Mouse (Mus musculus) limb, embryonic 13.5 days (tissue): ENCODE results near the gene D630039A03Rik. TPM values are rescaled to one million over a fixed set of nuclear protein-coding genes. Genes with fewer than 3 reads are reported as not detected.

ENCODE experiments used
- ATAC-seq: fragments of 200-750 bp; cut with Nextera tagmentation; 2 replicates; pipeline ENCODE4 v1.8.0; 2017; ENCODE audit warnings: low read depth, moderate number of reproducible peaks, moderate TSS enrichment; ENCODE audit not compliant: low FRiP score
- H3K27ac ChIP-seq: fragments of 300-500 bp; sonication (generic); 2 replicates; pipeline ENCODE4 v1.5.1; 2015; ENCODE audit warnings: inconsistent platforms, mild to moderate bottlenecking, moderate library complexity
- H3K27me3 ChIP-seq: fragments of 300-500 bp; sonication (generic); 2 replicates; pipeline ENCODE4 v1.6.1; 2015; ENCODE audit warnings: mild to moderate bottlenecking, inconsistent platforms
- H3K36me3 ChIP-seq: fragments of 300-500 bp; sonication (generic); 2 replicates; pipeline ENCODE4 v1.6.1; 2015; ENCODE audit warnings: inconsistent platforms, mild to moderate bottlenecking, moderate library complexity
- H3K4me1 ChIP-seq: fragments of 300-500 bp; sonication (generic); 2 replicates; pipeline ENCODE4 v1.6.1; 2015; ENCODE audit warnings: inconsistent platforms
- H3K4me2 ChIP-seq: fragments of 300-500 bp; sonication (generic); replicated peaks from 2 replicates; pipeline ENCODE4 v1.6.1; 2015; ENCODE audit warnings: inconsistent platforms, mild to moderate bottlenecking, moderate library complexity
- H3K4me3 ChIP-seq: fragments of 300-500 bp; sonication (generic); 2 replicates; pipeline ENCODE4 v1.5.1; 2015; ENCODE audit warnings: moderate library complexity, mild to moderate bottlenecking, inconsistent platforms
- H3K9ac ChIP-seq: fragments of 300-500 bp; sonication (generic); 2 replicates; pipeline ENCODE4 v1.6.1; 2015; ENCODE audit warnings: mild to moderate bottlenecking, inconsistent platforms
- H3K9me3 ChIP-seq: fragments of 300-500 bp; sonication (generic); 2 replicates; pipeline ENCODE4 v1.6.1; 2016; ENCODE audit warnings: inconsistent platforms
- WGBS: fragments of 180-500 bp; shearing (Covaris S2); methylation state at CpG from one replicate; pipeline ENCODE4 v1.1.7; 2015; 5-methylcytosine and 5-hydroxymethylcytosine counted together
- polyA plus RNA-seq: library from polyadenylated mRNA; unstranded; fragments of >200 nt; fragmentation: Nextera tagmentation; extraction: Ambion mirVana; gene quantifications from 2 replicates; pipeline ENCODE4 v1.2.1, GENCODE M21; 2015

The D630039A03Rik gene
- polyA plus RNA-seq = 0.34 and 0.42 TPM in 2 replicates

- ATAC-seq = no peak
- peak within 1 kb of the TSS; percentile 49 for H3K4me2 ChIP-seq
- WGBS = 8% methylated on average over 9 of the region's 9 CpGs
- H3K36me3 ChIP-seq = no peaks in the 10 kb centered on the region
- peaks cover 4% of the 10 kb centered on the region; the same call in 1 of the 2 replicates for H3K9me3 ChIP-seq
- peaks cover 47% of the 10 kb centered on the region for H3K4me1 ChIP-seq
- no peak within 1 kb of the TSS for H3K27ac ChIP-seq
- no peak within 1 kb of the TSS; the same call in 1 of the 2 replicates for H3K9ac ChIP-seq
- H3K4me3 ChIP-seq = peak within 1 kb of the TSS; percentile 5; the same call in 1 of the 2 replicates
- H3K27me3 ChIP-seq = peaks cover 6% of the 10 kb centered on the region; the same call in 1 of the 2 replicates
Observed at GRCm38 (mm10) chr4:57916201-57916661, at the start of gene D630039A03Rik. Gene D630039A03Rik (minus strand): TSS chr4:57916297.

GRCm38 (mm10) chr4:57965516-57965915 is 49.4 kb upstream of the D630039A03Rik start:
- ATAC-seq = no peak
- H3K4me3 ChIP-seq = no peak overlapping the region
- 91% methylated on average over 4 of the region's 4 CpGs for WGBS
- no peaks in the 10 kb centered on the region for H3K27me3 ChIP-seq
- no peaks in the 10 kb centered on the region for H3K9me3 ChIP-seq
- no peaks in the 10 kb centered on the region for H3K36me3 ChIP-seq
- no peak overlapping the region for H3K4me2 ChIP-seq
- H3K4me1 ChIP-seq = no peaks in the 10 kb centered on the region
- no peak overlapping the region for H3K27ac ChIP-seq
- H3K9ac ChIP-seq = no peak overlapping the region

- no peak for ATAC-seq
- no peak overlapping the region for H3K9ac ChIP-seq
- H3K9me3 ChIP-seq = no peaks in the 10 kb centered on the region
- H3K27ac ChIP-seq = no peak overlapping the region
- no peaks in the 10 kb centered on the region for H3K27me3 ChIP-seq
- no peaks in the 10 kb centered on the region for H3K36me3 ChIP-seq
- no peak overlapping the region for H3K4me3 ChIP-seq
- no peaks in the 10 kb centered on the region for H3K4me1 ChIP-seq
- WGBS = 71% methylated on average over 1 of the region's 1 CpGs
- no peak overlapping the region for H3K4me2 ChIP-seq
Observed at GRCm38 (mm10) chr4:57964143-57964542, 48.0 kb upstream of the D630039A03Rik start.

GRCm38 (mm10) chr4:57959056-57959455 is 43.0 kb upstream of the D630039A03Rik start:
- no peak for ATAC-seq
- H3K36me3 ChIP-seq = no peaks in the 10 kb centered on the region
- no peak overlapping the region for H3K27ac ChIP-seq
- H3K4me2 ChIP-seq = no peak overlapping the region
- H3K4me3 ChIP-seq = no peak overlapping the region
- no peaks in the 10 kb centered on the region for H3K9me3 ChIP-seq
- no peaks in the 10 kb centered on the region for H3K27me3 ChIP-seq
- peaks cover 27% of the 10 kb centered on the region for H3K4me1 ChIP-seq
- WGBS = 79% methylated on average over 8 of the region's 8 CpGs
- H3K9ac ChIP-seq = no peak overlapping the region

GRCm38 (mm10) chr4:57958098-57958497 is 42.0 kb upstream of the D630039A03Rik start:
- no peak overlapping the region for H3K27ac ChIP-seq
- H3K4me3 ChIP-seq = no peak overlapping the region
- H3K27me3 ChIP-seq = no peaks in the 10 kb centered on the region
- H3K4me2 ChIP-seq = no peak overlapping the region
- H3K9ac ChIP-seq = no peak overlapping the region
- no peaks in the 10 kb centered on the region; the same call in 1 of the 2 replicates for H3K36me3 ChIP-seq
- WGBS = 30% methylated on average over 9 of the region's 9 CpGs
- H3K4me1 ChIP-seq = peaks cover 33% of the 10 kb centered on the region
- H3K9me3 ChIP-seq = no peaks in the 10 kb centered on the region
- ATAC-seq = no peak

GRCm38 (mm10) chr4:57957200-57958085 is 41.3 kb upstream of the D630039A03Rik start:
- peak overlapping the region; percentile 59 for H3K9ac ChIP-seq
- H3K27me3 ChIP-seq = no peaks in the 10 kb centered on the region
- peak overlapping the region; percentile 93; the same call in 1 of the 2 replicates for H3K27ac ChIP-seq
- H3K4me3 ChIP-seq = peak overlapping the region; percentile 84
- peak overlapping the region; percentile 77 for H3K4me2 ChIP-seq
- no peaks in the 10 kb centered on the region for H3K9me3 ChIP-seq
- peaks cover 2% of the 10 kb centered on the region; the same call in 1 of the 2 replicates for H3K36me3 ChIP-seq
- WGBS = 42% methylated on average over 11 of the region's 11 CpGs
- ATAC-seq = no peak
- peaks cover 33% of the 10 kb centered on the region for H3K4me1 ChIP-seq

- peak within 1 kb of the TSS; percentile 77 for H3K4me2 ChIP-seq
- H3K27ac ChIP-seq = peak within 1 kb of the TSS; percentile 93
- H3K9me3 ChIP-seq = 0 out of 2 replicates have a peak, but pooled peaks cover 7% of the 10 kb centered on the region
- peak within 1 kb of the TSS; percentile 84 for H3K4me3 ChIP-seq
- peak within 1 kb of the TSS; percentile 87 for H3K9ac ChIP-seq
- WGBS = under 1% methylated on average over 63 of the region's 71 CpGs
- peak; percentile 98 for ATAC-seq
- peaks cover 33% of the 10 kb centered on the region for H3K4me1 ChIP-seq
- no peaks in the 10 kb centered on the region for H3K27me3 ChIP-seq
- peaks cover 14% of the 10 kb centered on the region for H3K36me3 ChIP-seq
Observed at GRCm38 (mm10) chr4:57956029-57956960, 40.2 kb upstream of the D630039A03Rik start, which contains the start of gene Txn1. Gene Txn1 (minus strand): TSS chr4:57956411.

- Histone ChIP-seq H3K36me3 (peaks cover 21% of the 10 kb centered on the region), H3K4me3 (peak overlapping the region; percentile 84), H3K9me3 (0 out of 2 replicates have a peak, but pooled peaks cover 13% of the 10 kb centered on the region), H3K4me2 (peak overlapping the region; percentile 77), H3K9ac (peak overlapping the region; percentile 87), H3K4me1 (peaks cover 33% of the 10 kb centered on the region), H3K27me3 (no peaks in the 10 kb centered on the region), H3K27ac (peak overlapping the region; percentile 93)
- WGBS = under 1% methylated on average over 24 of the region's 25 CpGs
- peak; percentile 6; the same call in 1 of the 2 replicates for ATAC-seq
Observed at GRCm38 (mm10) chr4:57955544-57955958, 39.5 kb upstream of the D630039A03Rik start.

GRCm38 (mm10) chr4:57954991-57955390 is 38.9 kb upstream of the D630039A03Rik start:
- peak overlapping the region; percentile 93; the same call in 1 of the 2 replicates for H3K27ac ChIP-seq
- H3K9me3 ChIP-seq = 0 out of 2 replicates have a peak, but pooled peaks cover 13% of the 10 kb centered on the region
- peak overlapping the region; percentile 77 for H3K4me2 ChIP-seq
- H3K36me3 ChIP-seq = peaks cover 27% of the 10 kb centered on the region
- H3K4me3 ChIP-seq = peak overlapping the region; percentile 84
- WGBS = 73% methylated on average over 8 of the region's 8 CpGs
- H3K9ac ChIP-seq = peak overlapping the region; percentile 87; the same call in 1 of the 2 replicates
- no peaks in the 10 kb centered on the region for H3K27me3 ChIP-seq
- H3K4me1 ChIP-seq = peaks cover 33% of the 10 kb centered on the region
- no peak for ATAC-seq

GRCm38 (mm10) chr4:57954580-57954979 is 38.5 kb upstream of the D630039A03Rik start:
- Histone ChIP-seq H3K9me3 (0 out of 2 replicates have a peak, but pooled peaks cover 13% of the 10 kb centered on the region), H3K4me2 (peak overlapping the region; percentile 77), H3K4me3 (peak overlapping the region; percentile 84), H3K27me3 (no peaks in the 10 kb centered on the region), H3K4me1 (peaks cover 33% of the 10 kb centered on the region), H3K36me3 (peaks cover 31% of the 10 kb centered on the region), H3K9ac (no peak overlapping the region), H3K27ac (no peak overlapping the region)
- WGBS = 79% methylated on average over 6 of the region's 6 CpGs
- ATAC-seq = no peak

GRCm38 (mm10) chr4:57953796-57954195 is 37.7 kb upstream of the D630039A03Rik start:
- Histone ChIP-seq H3K4me2 (peak overlapping the region; percentile 77), H3K27ac (no peak overlapping the region), H3K36me3 (peaks cover 39% of the 10 kb centered on the region), H3K9ac (no peak overlapping the region), H3K4me3 (no peak overlapping the region), H3K27me3 (no peaks in the 10 kb centered on the region), H3K4me1 (peaks cover 33% of the 10 kb centered on the region), H3K9me3 (0 out of 2 replicates have a peak, but pooled peaks cover 13% of the 10 kb centered on the region)
- ATAC-seq = no peak
- 91% methylated on average over 7 of the region's 7 CpGs for WGBS
